Mouse (Mus musculus) neural tube, embryonic 13.5 days (tissue): Measurements from ENCODE around the gene Qrich2. TPM values are rescaled to one million over a fixed set of nuclear protein-coding genes. Genes with fewer than 3 reads are reported as not detected.

Experiments
- ATAC-seq: fragments of 200-750 bp; cut with Nextera tagmentation; 2 replicates; pipeline ENCODE4 v1.8.0; 2017; ENCODE audit warnings: low read depth, mild to moderate bottlenecking, moderate TSS enrichment, moderate library complexity
- H3K27ac ChIP-seq: fragments of 300-500 bp; sonication (generic); replicated peaks from 2 replicates; pipeline ENCODE4 v1.5.1; 2015; ENCODE audit warnings: moderate library complexity, mild to moderate bottlenecking, inconsistent platforms
- H3K27me3 ChIP-seq: fragments of 300-500 bp; sonication (generic); 2 replicates; pipeline ENCODE4 v1.6.1; 2015; ENCODE audit warnings: mild to moderate bottlenecking, inconsistent platforms
- H3K36me3 ChIP-seq: fragments of 300-500 bp; sonication (generic); 2 replicates; pipeline ENCODE4 v1.6.1; 2015; ENCODE audit warnings: mild to moderate bottlenecking, inconsistent platforms
- H3K4me1 ChIP-seq: fragments of 300-500 bp; sonication (generic); replicated peaks from 2 replicates; pipeline ENCODE4 v1.6.1; 2015; ENCODE audit warnings: inconsistent platforms
- H3K4me2 ChIP-seq: fragments of 300-500 bp; sonication (generic); 2 replicates; pipeline ENCODE4 v1.6.1; 2015; ENCODE audit warnings: inconsistent platforms, mild to moderate bottlenecking, moderate library complexity
- H3K4me3 ChIP-seq: fragments of 300-500 bp; sonication (generic); 2 replicates; pipeline ENCODE4 v1.5.1; 2015; ENCODE audit warnings: mild to moderate bottlenecking, inconsistent platforms
- H3K9ac ChIP-seq: fragments of 300-500 bp; sonication (generic); 2 replicates; pipeline ENCODE4 v1.6.1; 2015; ENCODE audit warnings: moderate library complexity, mild to moderate bottlenecking, inconsistent platforms
- H3K9me3 ChIP-seq: fragments of 300-500 bp; sonication (generic); 2 replicates; pipeline ENCODE4 v1.6.1; 2016; ENCODE audit warnings: inconsistent platforms
- WGBS: fragments of 180-500 bp; shearing (Covaris S2); methylation state at CpG from one replicate; pipeline ENCODE4 v1.1.7; 2015; 5-methylcytosine and 5-hydroxymethylcytosine counted together
- polyA plus RNA-seq: library from polyadenylated mRNA; unstranded; fragments of >200 nt; fragmentation: Nextera tagmentation; extraction: Ambion mirVana; gene quantifications from 2 replicates; pipeline ENCODE4 v1.2.1, GENCODE M21; 2015

Gene Qrich2
- polyA plus RNA-seq, 1 experiment from 2014 or later, result not detected

- WGBS, result 87% methylated on average over 10 of the region's 10 CpGs
- no peak overlapping the region for H3K4me3 ChIP-seq
- no peak overlapping the region for H3K4me2 ChIP-seq
- no peaks in the 10 kb centered on the region for H3K4me1 ChIP-seq
- no peaks in the 10 kb centered on the region for H3K36me3 ChIP-seq
- no peaks in the 10 kb centered on the region for H3K9me3 ChIP-seq
- ATAC-seq, result no peak
- H3K27ac ChIP-seq, result no peak overlapping the region
- no peak overlapping the region for H3K9ac ChIP-seq
- no peaks in the 10 kb centered on the region for H3K27me3 ChIP-seq
These were observed 42.0 kb downstream of the Qrich2 start for GRCm38 (mm10) chr11:116423782-116424620.

- Histone ChIP-seq H3K9ac (no peak overlapping the region), H3K27me3 (no peaks in the 10 kb centered on the region), H3K4me3 (no peak overlapping the region), H3K4me1 (no peaks in the 10 kb centered on the region), H3K4me2 (no peak overlapping the region), H3K27ac (no peak overlapping the region), H3K36me3 (no peaks in the 10 kb centered on the region), H3K9me3 (no peaks in the 10 kb centered on the region)
- 87% methylated on average over 6 of the region's 6 CpGs for WGBS
- no peak for ATAC-seq
These were observed 42.8 kb downstream of the Qrich2 start for GRCm38 (mm10) chr11:116423214-116423613.

- Histone ChIP-seq H3K9me3 (no peaks in the 10 kb centered on the region), H3K4me1 (no peaks in the 10 kb centered on the region), H3K27ac (no peak overlapping the region), H3K27me3 (no peaks in the 10 kb centered on the region), H3K4me3 (no peak overlapping the region), H3K9ac (no peak overlapping the region), H3K36me3 (no peaks in the 10 kb centered on the region), H3K4me2 (no peak overlapping the region)
- no peak for ATAC-seq
- 88% methylated on average over 2 of the region's 2 CpGs for WGBS
These were observed 43.5 kb downstream of the Qrich2 start for GRCm38 (mm10) chr11:116422562-116422961.

- no peaks in the 10 kb centered on the region for H3K36me3 ChIP-seq
- ATAC-seq, result no peak
These were observed 44.9 kb downstream of the Qrich2 start for GRCm38 (mm10) chr11:116421102-116421501.

GRCm38 (mm10) chr11:116418841-116419462 is 47.1 kb downstream of the Qrich2 start:
- no peak overlapping the region for H3K9ac ChIP-seq
- ATAC-seq, result no peak
- H3K4me1 ChIP-seq, result no peaks in the 10 kb centered on the region
- H3K27ac ChIP-seq, result 0 out of 2 replicates have a peak overlapping the region, but pooled peaks have one; percentile 28
- no peaks in the 10 kb centered on the region for H3K36me3 ChIP-seq
- no peaks in the 10 kb centered on the region for H3K27me3 ChIP-seq
- H3K9me3 ChIP-seq, result no peaks in the 10 kb centered on the region
- H3K4me2 ChIP-seq, result no peak overlapping the region
- H3K4me3 ChIP-seq, result no peak overlapping the region
- 76% methylated on average over 6 of the region's 6 CpGs for WGBS

More at GRCm38 (mm10) chr11:116421102-116421501, 44.9 kb downstream of the Qrich2 start:
- no peaks in the 10 kb centered on the region for H3K9me3 ChIP-seq
- no peak overlapping the region for H3K27ac ChIP-seq
- H3K27me3 ChIP-seq, result no peaks in the 10 kb centered on the region
- 76% methylated on average over 6 of the region's 6 CpGs for WGBS
- H3K4me3 ChIP-seq, result no peak overlapping the region
- H3K4me1 ChIP-seq, result no peaks in the 10 kb centered on the region
- no peak overlapping the region for H3K4me2 ChIP-seq
- no peak overlapping the region for H3K9ac ChIP-seq

- Histone ChIP-seq H3K27ac (0 out of 2 replicates have a peak overlapping the region, but pooled peaks have one; percentile 28), H3K9me3 (no peaks in the 10 kb centered on the region)
- no peak for ATAC-seq
These were observed 47.7 kb downstream of the Qrich2 start for GRCm38 (mm10) chr11:116418194-116418840.

GRCm38 (mm10) chr11:116417054-116417453 is 49.0 kb downstream of the Qrich2 start:
- Histone ChIP-seq H3K4me1 (peaks cover 8% of the 10 kb centered on the region), H3K4me2 (no peak overlapping the region), H3K9me3 (no peaks in the 10 kb centered on the region), H3K27ac (no peak overlapping the region), H3K4me3 (no peak overlapping the region), H3K9ac (no peak overlapping the region), H3K27me3 (no peaks in the 10 kb centered on the region), H3K36me3 (no peaks in the 10 kb centered on the region)
- 91% methylated on average over 5 of the region's 5 CpGs for WGBS
- no peak for ATAC-seq

More at GRCm38 (mm10) chr11:116418194-116418840, 47.7 kb downstream of the Qrich2 start:
- H3K4me3 ChIP-seq, result no peak overlapping the region
- peaks cover 3% of the 10 kb centered on the region for H3K4me1 ChIP-seq
- no peaks in the 10 kb centered on the region for H3K36me3 ChIP-seq
- 26% methylated on average over 2 of the region's 2 CpGs for WGBS
- no peaks in the 10 kb centered on the region for H3K27me3 ChIP-seq
- H3K9ac ChIP-seq, result no peak overlapping the region
- H3K4me2 ChIP-seq, result no peak overlapping the region

- Histone ChIP-seq H3K4me2 (no peak overlapping the region), H3K4me1 (peaks cover 15% of the 10 kb centered on the region), H3K4me3 (no peak overlapping the region), H3K9me3 (no peaks in the 10 kb centered on the region), H3K9ac (no peak overlapping the region), H3K36me3 (no peaks in the 10 kb centered on the region), H3K27ac (no peak overlapping the region), H3K27me3 (no peaks in the 10 kb centered on the region)
- ATAC-seq, result no peak
- WGBS, result 65% methylated on average over 6 of the region's 6 CpGs
These were observed 49.7 kb downstream of the Qrich2 start for GRCm38 (mm10) chr11:116416196-116416943.

- H3K9ac ChIP-seq, result peak overlapping the region; percentile 96
These were observed 52.4 kb downstream of the Qrich2 start for GRCm38 (mm10) chr11:116413631-116414022.

GRCm38 (mm10) chr11:116412904-116413630 is 53.0 kb downstream of the Qrich2 start, which contains the start of gene Rnf157:
Gene Rnf157, minus strand, starts transcription at chr11:116413032.
- Histone ChIP-seq H3K9ac (peak within 1 kb of the TSS; percentile 96), H3K4me1 (peaks cover 25% of the 10 kb centered on the region), H3K36me3 (no peaks in the 10 kb centered on the region), H3K4me2 (peak within 1 kb of the TSS; percentile 76), H3K27ac (peak within 1 kb of the TSS; percentile 93), H3K9me3 (no peaks in the 10 kb centered on the region), H3K4me3 (peak within 1 kb of the TSS; percentile 70), H3K27me3 (no peaks in the 10 kb centered on the region)
- ATAC-seq, result peak; percentile 96
- 2% methylated on average over 38 of the region's 82 CpGs for WGBS

More at GRCm38 (mm10) chr11:116413631-116414022, 52.4 kb downstream of the Qrich2 start:
- WGBS, result 59% methylated on average over 4 of the region's 4 CpGs
- H3K4me2 ChIP-seq, result peak overlapping the region; percentile 76
- peak; percentile 26; the same call in 1 of the 2 replicates for ATAC-seq
- peak overlapping the region; percentile 70 for H3K4me3 ChIP-seq
- no peaks in the 10 kb centered on the region for H3K27me3 ChIP-seq
- no peaks in the 10 kb centered on the region for H3K36me3 ChIP-seq
- H3K27ac ChIP-seq, result peak overlapping the region; percentile 93
- peaks cover 25% of the 10 kb centered on the region for H3K4me1 ChIP-seq
- H3K9me3 ChIP-seq, result no peaks in the 10 kb centered on the region
